Mouse (Mus musculus): ENCODE results near the gene Coro2a. TPM values are rescaled to one million over a fixed set of nuclear protein-coding genes. Genes with fewer than 3 reads are reported as not detected.

Coro2a gene
- polyA plus RNA-seq, 1 experiment from 2014 or later, result 5.0 TPM

DNA sequence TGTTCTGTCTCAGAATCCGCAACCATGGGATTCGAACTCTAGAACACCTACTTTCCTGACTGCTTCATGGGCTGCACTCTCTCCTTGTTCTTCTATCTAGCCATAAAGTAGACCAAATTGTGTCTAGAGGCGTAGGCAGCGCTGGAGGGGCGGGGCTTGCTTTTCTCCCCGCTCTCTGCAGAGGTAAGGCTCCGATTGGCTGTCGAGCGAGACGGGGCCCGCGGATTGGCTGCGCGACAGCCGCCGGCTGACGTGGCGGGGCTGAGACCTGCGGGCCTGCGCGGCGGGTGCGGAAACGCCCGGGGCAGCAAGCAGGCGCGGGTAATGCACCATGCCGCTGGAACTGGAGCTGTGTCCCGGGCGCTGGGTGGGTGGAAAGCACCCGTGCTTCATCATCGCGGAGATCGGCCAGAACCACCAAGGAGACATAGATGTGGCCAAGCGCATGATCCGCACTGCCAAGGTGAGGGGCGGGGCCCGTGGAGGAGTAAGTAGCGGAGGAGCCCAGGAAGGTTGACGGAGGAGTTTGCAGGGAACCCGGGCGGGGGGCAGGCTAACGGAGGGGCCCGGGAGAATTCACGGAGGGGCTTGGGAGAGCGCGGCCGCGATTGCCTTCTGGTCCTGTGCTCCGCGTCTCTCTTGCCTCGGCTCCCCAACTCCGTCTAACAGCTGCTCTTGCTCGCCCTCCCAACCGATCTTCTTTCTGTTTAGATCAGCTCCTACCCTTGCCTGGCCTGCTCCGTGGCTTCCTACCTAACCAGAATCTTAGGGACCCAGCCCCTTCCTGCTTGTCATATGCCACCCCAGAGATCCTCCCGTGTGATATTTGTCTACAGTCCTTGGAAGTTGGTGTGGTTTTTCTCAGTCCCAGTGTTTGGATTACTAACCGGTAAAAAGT lies 112.7 kb downstream of the Coro2a start, which contains the start of gene Nans:
TSS of gene Nans (plus strand) at position 221 of the 898 bp plus-strand sequence.
- Histone ChIP-seq H3K9me3 (ENCODE audit: control insufficient read depth, low read length) (0 out of 2 replicates have a peak, but pooled peaks cover 3% of the 10 kb centered on the region), H3K4me2 (ENCODE audit: low read depth, low read length) (peak within 1 kb of the TSS; percentile 74), H3K27ac (replicated peaks; ENCODE audit: low read depth, low read length) (peak within 1 kb of the TSS; percentile 86), H3K9ac (ENCODE audit: low read depth, low read length) (peak within 1 kb of the TSS; percentile 86), H3K4me1 (ENCODE audit: control insufficient read depth, insufficient read depth, low read length) (no peaks in the 10 kb centered on the region), H3K36me3 (ENCODE audit: control insufficient read depth, insufficient read depth, low read length) (peaks cover 26% of the 10 kb centered on the region), H3K4me3 (ENCODE audit: low read depth, low read length) (peak within 1 kb of the TSS; percentile 84), H3K27me3 (replicated peaks; ENCODE audit: control insufficient read depth, insufficient read depth, low read length) (no peaks in the 10 kb centered on the region)
- ATAC-seq (ENCODE audit: low read depth) (peak; percentile 99), DNase-seq (ENCODE audit: low spot score) (peak; percentile 98)
- under 1% methylated on average over 42 of the region's 58 CpGs for WGBS

DNA sequence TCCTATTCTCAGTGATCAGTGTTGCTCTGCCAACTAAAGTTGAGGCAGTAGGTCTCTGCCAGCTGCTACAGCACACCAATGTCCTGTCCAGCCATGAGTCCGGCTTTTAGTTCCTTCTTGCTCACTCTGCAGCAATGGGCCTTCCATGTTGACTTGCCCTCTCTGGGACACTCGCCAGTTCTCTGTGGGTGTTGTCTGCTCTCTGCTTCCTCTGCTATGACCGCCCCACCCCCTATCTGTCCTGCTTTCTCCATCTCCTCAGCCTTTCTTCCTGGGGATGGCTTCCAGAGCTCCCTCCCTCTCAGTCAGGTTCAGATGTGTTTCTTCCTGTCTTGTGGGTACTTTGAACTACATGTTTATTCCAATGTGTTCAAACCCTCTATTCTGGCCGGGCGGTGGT lies 114.7 kb downstream of the Coro2a start:
- H3K4me3 ChIP-seq (ENCODE audit: low read depth, low read length), result no peak overlapping the region
- H3K4me2 ChIP-seq (ENCODE audit: low read depth, low read length), result no peak overlapping the region
- no peak overlapping the region for H3K9ac ChIP-seq (ENCODE audit: low read depth, low read length)
- H3K9me3 ChIP-seq (ENCODE audit: control insufficient read depth, low read length), result 0 out of 2 replicates have a peak, but pooled peaks cover 3% of the 10 kb centered on the region
- WGBS, result 87% methylated on average over 5 of the region's 5 CpGs
- H3K4me1 ChIP-seq (ENCODE audit: control insufficient read depth, insufficient read depth, low read length), result no peaks in the 10 kb centered on the region
- no peaks in the 10 kb centered on the region for H3K27me3 ChIP-seq (replicated peaks; ENCODE audit: control insufficient read depth, insufficient read depth, low read length)
- H3K27ac ChIP-seq (replicated peaks; ENCODE audit: low read depth, low read length), result no peak overlapping the region
- 0 out of 2 replicates have a peak, but pooled peaks cover 7% of the 10 kb centered on the region for H3K36me3 ChIP-seq (ENCODE audit: control insufficient read depth, insufficient read depth, low read length)
- no peak for ATAC-seq (ENCODE audit: low read depth)
- DNase-seq (ENCODE audit: low spot score), result no peak

Other genes with a start within 250 kb of the Coro2a start
- gene Trmo, start 212.8 kb downstream of the Coro2a start, polyA plus RNA-seq (2014; fragmentation: Nextera tagmentation; extraction: Ambion mirVana), result 8.8 and 10.0 TPM in 2 replicates
- gene Hemgn, start 188.7 kb downstream of the Coro2a start, polyA plus RNA-seq (2014; fragmentation: Nextera tagmentation; extraction: Ambion mirVana), result 0.47 and 0.51 TPM in 2 replicates
- 238 and 251 TPM in 2 replicates for gene Anp32b, start 151.3 kb downstream of the Coro2a start, polyA plus RNA-seq (2014; fragmentation: Nextera tagmentation; extraction: Ambion mirVana)
- 75.3 and 79.9 TPM in 2 replicates for gene Nans, start 113.0 kb downstream of the Coro2a start, polyA plus RNA-seq (2014; fragmentation: Nextera tagmentation; extraction: Ambion mirVana)
- gene Trim14, start 66.1 kb downstream of the Coro2a start, polyA plus RNA-seq (2014; fragmentation: Nextera tagmentation; extraction: Ambion mirVana), result 2.9 and 4.0 TPM in 2 replicates
- 1.8 TPM in 2 replicates for gene Tbc1d2, start 48.0 kb upstream of the Coro2a start, polyA plus RNA-seq (2014; fragmentation: Nextera tagmentation; extraction: Ambion mirVana)

Data from embryonic facial prominence, embryonic 14.5 days (tissue).